Mouse (Mus musculus): ENCODE measurements around the gene Ikbip. TPM values are rescaled to one million over a fixed set of nuclear protein-coding genes. Genes with fewer than 3 reads are reported as not detected.

The Ikbip gene
- polyA plus RNA-seq (2014; fragmentation: Nextera tagmentation; extraction: Ambion mirVana), result 18.7 and 22.1 TPM in 2 replicates

DNA sequence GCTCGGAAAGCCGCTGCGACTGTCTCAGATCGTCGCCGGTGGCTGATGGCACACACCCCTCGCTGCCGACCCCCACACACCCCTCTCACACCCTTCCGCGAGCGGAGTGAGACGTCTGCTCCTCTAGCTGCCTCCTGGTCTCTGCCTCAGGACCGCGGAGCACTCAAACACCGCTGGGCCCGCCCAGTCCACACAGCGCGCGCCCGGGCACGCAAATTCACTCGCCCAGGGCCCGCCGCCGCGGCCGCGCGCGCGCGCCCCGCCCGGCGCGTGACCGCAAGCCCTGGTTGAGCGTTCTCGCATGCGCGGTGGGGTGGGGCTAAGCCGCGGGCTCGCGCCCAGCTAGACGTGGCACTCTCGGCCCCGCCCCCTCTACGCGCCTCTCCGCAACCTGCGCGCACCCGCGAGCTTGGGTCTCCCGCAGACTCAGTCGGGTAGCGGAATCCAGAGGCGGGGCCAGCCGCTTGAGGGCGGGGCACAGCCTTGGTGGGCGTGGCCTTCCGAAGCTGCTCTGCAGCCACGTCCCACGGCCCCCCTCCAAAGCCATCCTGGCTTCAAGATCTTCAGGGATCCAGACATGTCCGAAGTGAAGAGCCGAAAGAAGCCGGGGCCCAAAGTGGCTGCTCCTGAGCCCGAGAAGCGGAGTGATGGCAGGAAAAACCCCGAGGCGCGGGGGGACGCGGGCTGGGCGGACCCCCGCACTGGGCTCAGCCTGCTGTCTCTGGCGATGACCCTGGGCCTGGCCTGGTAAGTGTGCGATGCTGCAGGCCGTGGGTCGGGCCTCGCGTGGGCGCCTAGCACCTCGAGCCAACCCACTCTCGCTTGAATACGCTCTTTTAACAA, at the start of gene Ikbip, which contains the start of gene Apaf1:
Ikbip (plus strand) TSS at position 391 of the 843 bp plus-strand sequence.
Apaf1 (minus strand) TSS at position 221 of the 843 bp plus-strand sequence.
- under 1% methylated on average over 81 of the region's 87 CpGs for WGBS
- Histone ChIP-seq H3K27me3 (ENCODE audit: control insufficient read depth, insufficient read depth, low read length) (no peaks in the 10 kb centered on the region), H3K4me3 (ENCODE audit: low read depth, low read length) (peak within 1 kb of the TSS; percentile 77), H3K9me3 (ENCODE audit: control insufficient read depth, low read length) (no peaks in the 10 kb centered on the region), H3K36me3 (ENCODE audit: control insufficient read depth, insufficient read depth, low read length) (no peaks in the 10 kb centered on the region), H3K4me1 (ENCODE audit: control insufficient read depth, insufficient read depth, low read length) (no peaks in the 10 kb centered on the region), H3K9ac (replicated peaks; ENCODE audit: low read depth, low read length) (peak within 1 kb of the TSS; percentile 82), H3K27ac (ENCODE audit: low read depth, low read length) (peak within 1 kb of the TSS; percentile 79), H3K4me2 (ENCODE audit: low read depth, low read length) (peak within 1 kb of the TSS; percentile 71)
- ATAC-seq (ENCODE audit: low read depth), result peak; percentile 94

DNA sequence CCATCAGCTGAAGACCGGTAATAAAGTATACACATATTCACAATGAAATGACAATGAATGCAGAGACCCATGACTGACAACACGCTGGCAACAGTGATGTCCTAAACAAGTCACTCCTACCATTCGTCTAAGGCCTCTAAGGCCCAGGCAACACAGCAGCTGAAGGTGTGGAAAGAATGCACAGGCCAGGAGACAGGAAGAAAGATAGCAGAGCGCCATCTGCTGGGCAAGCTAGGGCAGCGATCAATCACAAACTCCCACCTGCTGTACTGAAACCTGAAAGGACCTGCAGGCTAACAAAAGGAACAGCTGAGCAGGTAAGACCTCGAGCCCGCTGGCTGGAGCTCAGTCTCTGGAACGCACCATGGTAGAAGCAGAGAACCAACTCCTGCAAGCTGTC, 48.8 kb upstream of the Ikbip start:
- no peak overlapping the region for H3K4me2 ChIP-seq (ENCODE audit: low read depth, low read length)
- 26% methylated on average over 8 of the region's 8 CpGs for WGBS
- no peaks in the 10 kb centered on the region for H3K9me3 ChIP-seq (ENCODE audit: control insufficient read depth, low read length)
- no peak overlapping the region for H3K4me3 ChIP-seq (ENCODE audit: low read depth, low read length)
- H3K36me3 ChIP-seq (ENCODE audit: control insufficient read depth, insufficient read depth, low read length), result peaks cover 19% of the 10 kb centered on the region; the same call in 1 of the 2 replicates
- H3K9ac ChIP-seq (replicated peaks; ENCODE audit: low read depth, low read length), result no peak overlapping the region
- peak; percentile 83 for ATAC-seq (ENCODE audit: low read depth)
- no peaks in the 10 kb centered on the region for H3K4me1 ChIP-seq (ENCODE audit: control insufficient read depth, insufficient read depth, low read length)
- no peak overlapping the region for H3K27ac ChIP-seq (ENCODE audit: low read depth, low read length)
- no peaks in the 10 kb centered on the region for H3K27me3 ChIP-seq (ENCODE audit: control insufficient read depth, insufficient read depth, low read length)

DNA sequence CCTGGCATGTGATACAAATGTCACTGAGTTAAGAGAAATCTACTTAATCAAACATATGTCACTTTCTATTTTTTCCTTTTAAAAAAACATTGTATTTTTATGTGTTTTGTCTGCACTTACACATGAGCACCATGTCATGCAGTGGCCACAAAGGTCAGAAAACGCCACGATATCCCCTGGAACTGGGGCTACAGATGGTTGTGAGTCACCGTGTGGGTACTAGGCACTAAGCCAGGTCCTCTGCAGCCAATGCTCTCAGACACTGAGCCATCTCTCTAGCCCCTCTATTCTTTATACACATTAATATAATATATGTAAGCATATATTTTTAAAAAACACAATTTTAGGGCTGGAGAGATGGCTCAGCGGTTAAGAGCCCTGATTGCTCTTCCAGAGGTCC, 33.0 kb upstream of the Ikbip start:
- Histone ChIP-seq H3K27me3 (ENCODE audit: control insufficient read depth, insufficient read depth, low read length) (no peaks in the 10 kb centered on the region), H3K36me3 (ENCODE audit: control insufficient read depth, insufficient read depth, low read length) (peaks cover 20% of the 10 kb centered on the region), H3K9me3 (ENCODE audit: control insufficient read depth, low read length) (no peaks in the 10 kb centered on the region), H3K9ac (replicated peaks; ENCODE audit: low read depth, low read length) (no peak overlapping the region), H3K4me2 (ENCODE audit: low read depth, low read length) (no peak overlapping the region), H3K27ac (ENCODE audit: low read depth, low read length) (no peak overlapping the region), H3K4me3 (ENCODE audit: low read depth, low read length) (no peak overlapping the region), H3K4me1 (ENCODE audit: control insufficient read depth, insufficient read depth, low read length) (no peaks in the 10 kb centered on the region)
- no peak for ATAC-seq (ENCODE audit: low read depth)
- 89% methylated on average over 4 of the region's 4 CpGs for WGBS

DNA sequence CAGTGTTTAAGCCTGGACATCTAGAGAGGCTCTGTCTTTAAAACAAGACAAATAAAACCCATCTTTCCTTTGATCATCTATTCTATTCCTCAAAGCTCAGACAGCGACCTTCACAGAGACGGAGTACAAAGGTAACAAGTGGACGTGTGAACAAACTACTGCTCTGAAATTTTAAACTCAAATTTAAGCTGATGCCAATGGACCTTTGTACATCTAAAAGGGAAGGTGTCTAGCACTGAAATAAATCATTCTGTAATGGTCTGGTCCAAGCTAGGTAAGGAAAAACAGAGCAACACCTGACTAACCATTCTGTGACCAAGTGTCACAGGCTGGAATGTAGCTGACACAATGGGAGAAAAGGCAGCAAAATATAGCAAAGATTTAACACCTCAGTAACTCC, 31.6 kb upstream of the Ikbip start:
- ATAC-seq (ENCODE audit: low read depth), result no peak
- 95% methylated on average over 3 of the region's 3 CpGs for WGBS

DNA sequence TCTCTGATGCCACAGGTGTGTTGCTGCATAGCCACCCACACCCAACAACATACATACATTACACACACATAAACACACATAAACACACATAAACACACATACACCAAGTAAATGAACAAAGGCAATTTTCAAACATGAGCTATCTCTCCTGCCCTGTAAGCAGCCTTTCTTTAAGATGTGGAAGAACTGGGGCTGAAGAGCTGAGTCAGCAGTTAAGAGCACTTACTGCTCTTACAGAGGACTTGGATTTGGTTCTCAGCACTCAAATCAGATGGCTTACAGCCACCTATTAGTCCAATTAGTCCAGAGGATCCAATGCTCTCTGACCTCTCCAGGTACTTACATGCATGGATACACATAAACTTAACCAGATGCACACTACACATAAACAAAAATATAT, 30.0 kb upstream of the Ikbip start:
- H3K9me3 ChIP-seq (ENCODE audit: control insufficient read depth, low read length), result no peaks in the 10 kb centered on the region
- H3K4me3 ChIP-seq (ENCODE audit: low read depth, low read length), result no peak overlapping the region
- no peak overlapping the region for H3K27ac ChIP-seq (ENCODE audit: low read depth, low read length)
- no peaks in the 10 kb centered on the region for H3K27me3 ChIP-seq (ENCODE audit: control insufficient read depth, insufficient read depth, low read length)
- no peak for ATAC-seq (ENCODE audit: low read depth)
- H3K36me3 ChIP-seq (ENCODE audit: control insufficient read depth, insufficient read depth, low read length), result peaks cover 25% of the 10 kb centered on the region
- H3K9ac ChIP-seq (replicated peaks; ENCODE audit: low read depth, low read length), result no peak overlapping the region
- H3K4me2 ChIP-seq (ENCODE audit: low read depth, low read length), result no peak overlapping the region
- H3K4me1 ChIP-seq (ENCODE audit: control insufficient read depth, insufficient read depth, low read length), result no peaks in the 10 kb centered on the region

More for the DNA sequence above, 31.6 kb upstream of the Ikbip start:
- no peak overlapping the region for H3K4me2 ChIP-seq (ENCODE audit: low read depth, low read length)
- H3K4me3 ChIP-seq (ENCODE audit: low read depth, low read length), result no peak overlapping the region
- no peak overlapping the region for H3K27ac ChIP-seq (ENCODE audit: low read depth, low read length)
- H3K4me1 ChIP-seq (ENCODE audit: control insufficient read depth, insufficient read depth, low read length), result no peaks in the 10 kb centered on the region
- H3K9me3 ChIP-seq (ENCODE audit: control insufficient read depth, low read length), result no peaks in the 10 kb centered on the region
- H3K36me3 ChIP-seq (ENCODE audit: control insufficient read depth, insufficient read depth, low read length), result peaks cover 23% of the 10 kb centered on the region
- H3K9ac ChIP-seq (replicated peaks; ENCODE audit: low read depth, low read length), result no peak overlapping the region
- no peaks in the 10 kb centered on the region for H3K27me3 ChIP-seq (ENCODE audit: control insufficient read depth, insufficient read depth, low read length)

DNA sequence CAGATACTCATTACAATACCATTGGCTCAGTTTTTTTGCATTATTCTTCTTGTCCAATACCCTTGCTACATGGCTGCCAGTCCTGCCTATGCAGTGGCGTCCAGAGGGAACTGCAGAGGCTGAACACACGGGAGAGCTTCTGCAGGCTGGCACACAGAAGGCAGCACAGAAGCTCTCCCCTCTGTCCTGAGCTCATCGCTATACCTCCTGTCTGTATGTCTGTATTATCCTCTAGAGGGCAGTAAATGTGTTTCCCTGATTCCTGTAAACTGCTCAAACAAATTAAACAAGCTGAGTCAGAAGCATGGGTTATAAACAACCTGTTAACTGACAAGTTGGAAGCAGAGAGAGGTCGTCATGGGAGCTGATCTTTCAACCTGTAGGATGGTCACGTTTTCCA, 22.0 kb upstream of the Ikbip start:
- peak; percentile 66; the same call in 1 of the 2 replicates for ATAC-seq (ENCODE audit: low read depth)
- Histone ChIP-seq H3K4me1 (ENCODE audit: control insufficient read depth, insufficient read depth, low read length) (no peaks in the 10 kb centered on the region), H3K4me2 (ENCODE audit: low read depth, low read length) (no peak overlapping the region), H3K9me3 (ENCODE audit: control insufficient read depth, low read length) (no peaks in the 10 kb centered on the region), H3K36me3 (ENCODE audit: control insufficient read depth, insufficient read depth, low read length) (peaks cover 8% of the 10 kb centered on the region; the same call in 1 of the 2 replicates), H3K4me3 (ENCODE audit: low read depth, low read length) (no peak overlapping the region), H3K27ac (ENCODE audit: low read depth, low read length) (no peak overlapping the region), H3K9ac (replicated peaks; ENCODE audit: low read depth, low read length) (no peak overlapping the region), H3K27me3 (ENCODE audit: control insufficient read depth, insufficient read depth, low read length) (no peaks in the 10 kb centered on the region)
- WGBS, result 25% methylated on average over 5 of the region's 5 CpGs

DNA sequence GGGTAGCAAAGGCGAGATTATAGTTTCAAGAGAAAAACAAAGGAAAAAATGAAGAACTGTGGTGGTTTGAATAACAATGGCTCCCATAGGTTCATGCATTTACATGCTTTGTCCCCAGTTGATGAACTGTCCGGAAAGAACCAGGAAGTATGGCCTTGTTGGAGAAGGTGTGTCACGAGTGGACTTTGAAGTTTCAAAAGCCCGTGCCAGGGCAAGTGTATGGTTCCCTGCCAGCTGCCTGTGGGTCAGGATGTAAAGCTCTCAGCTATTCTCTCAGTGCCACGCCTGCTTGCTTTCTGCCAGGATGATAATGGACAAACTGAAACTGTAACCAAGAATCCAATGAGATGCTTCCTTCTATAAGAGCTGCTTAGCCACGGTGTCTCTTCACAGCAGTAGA, 20.4 kb upstream of the Ikbip start:
- Histone ChIP-seq H3K4me2 (ENCODE audit: low read depth, low read length) (no peak overlapping the region), H3K4me3 (ENCODE audit: low read depth, low read length) (no peak overlapping the region), H3K9me3 (ENCODE audit: control insufficient read depth, low read length) (no peaks in the 10 kb centered on the region), H3K9ac (replicated peaks; ENCODE audit: low read depth, low read length) (no peak overlapping the region), H3K4me1 (ENCODE audit: control insufficient read depth, insufficient read depth, low read length) (no peaks in the 10 kb centered on the region), H3K36me3 (ENCODE audit: control insufficient read depth, insufficient read depth, low read length) (peaks cover 13% of the 10 kb centered on the region), H3K27ac (ENCODE audit: low read depth, low read length) (no peak overlapping the region), H3K27me3 (ENCODE audit: control insufficient read depth, insufficient read depth, low read length) (no peaks in the 10 kb centered on the region)
- ATAC-seq (ENCODE audit: low read depth), result no peak
- 94% methylated on average over 6 of the region's 6 CpGs for WGBS

DNA sequence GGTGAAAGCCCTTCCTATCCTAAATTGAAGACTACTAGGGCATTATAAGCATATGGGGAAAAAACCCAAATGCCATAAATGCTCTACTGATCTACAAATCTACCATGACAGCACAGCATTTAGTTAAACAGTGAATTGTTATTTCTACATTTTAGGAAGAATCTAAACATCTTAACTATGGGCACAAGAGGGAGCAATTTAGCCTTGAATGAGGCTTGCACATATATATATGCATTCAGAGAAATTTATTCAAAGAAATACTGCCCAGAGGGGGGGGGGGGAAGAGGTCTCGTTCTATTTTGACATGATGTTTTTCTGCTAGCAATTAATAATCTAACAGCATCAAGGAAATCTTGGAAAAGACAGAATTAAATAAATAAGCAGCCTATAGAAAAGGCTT, 11.0 kb upstream of the Ikbip start:
- Histone ChIP-seq H3K9ac (replicated peaks; ENCODE audit: low read depth, low read length) (no peak overlapping the region), H3K27ac (ENCODE audit: low read depth, low read length) (no peak overlapping the region), H3K4me1 (ENCODE audit: control insufficient read depth, insufficient read depth, low read length) (no peaks in the 10 kb centered on the region), H3K36me3 (ENCODE audit: control insufficient read depth, insufficient read depth, low read length) (no peaks in the 10 kb centered on the region; the same call in 1 of the 2 replicates), H3K27me3 (ENCODE audit: control insufficient read depth, insufficient read depth, low read length) (no peaks in the 10 kb centered on the region), H3K4me3 (ENCODE audit: low read depth, low read length) (no peak overlapping the region), H3K9me3 (ENCODE audit: control insufficient read depth, low read length) (no peaks in the 10 kb centered on the region), H3K4me2 (ENCODE audit: low read depth, low read length) (no peak overlapping the region)
- WGBS, result 67% methylated on average over 1 of the region's 1 CpGs
- ATAC-seq (ENCODE audit: low read depth), result no peak

DNA sequence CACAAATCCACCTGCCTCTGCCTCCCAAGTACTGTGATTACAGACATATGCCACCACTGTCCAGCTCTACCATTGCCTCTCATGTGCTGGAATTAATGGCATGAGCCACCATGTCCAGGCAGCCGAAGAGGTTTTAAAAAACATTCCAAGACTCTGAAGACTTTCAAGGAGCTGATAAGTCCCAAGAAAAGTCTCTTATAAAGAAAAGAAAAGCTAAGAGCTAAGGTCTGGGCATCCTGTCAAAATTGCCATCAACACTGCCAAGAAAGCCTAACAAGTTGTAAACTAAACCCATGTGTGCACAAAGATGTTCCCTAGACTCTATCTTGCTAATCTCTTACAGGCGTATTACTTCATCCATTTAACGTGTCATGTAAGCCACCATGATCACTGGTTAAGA, 9.4 kb upstream of the Ikbip start:
- Histone ChIP-seq H3K4me1 (ENCODE audit: control insufficient read depth, insufficient read depth, low read length) (no peaks in the 10 kb centered on the region), H3K4me3 (ENCODE audit: low read depth, low read length) (no peak overlapping the region), H3K36me3 (ENCODE audit: control insufficient read depth, insufficient read depth, low read length) (no peaks in the 10 kb centered on the region; the same call in 1 of the 2 replicates), H3K9ac (replicated peaks; ENCODE audit: low read depth, low read length) (no peak overlapping the region), H3K9me3 (ENCODE audit: control insufficient read depth, low read length) (no peaks in the 10 kb centered on the region), H3K27me3 (ENCODE audit: control insufficient read depth, insufficient read depth, low read length) (no peaks in the 10 kb centered on the region), H3K27ac (ENCODE audit: low read depth, low read length) (no peak overlapping the region), H3K4me2 (ENCODE audit: low read depth, low read length) (no peak overlapping the region)
- no peak for ATAC-seq (ENCODE audit: low read depth)
- 96% methylated on average over 3 of the region's 3 CpGs for WGBS

Measured in neural tube, embryonic 14.5 days (tissue).